Mouse (Mus musculus): ENCODE data around the gene Dcst2. TPM values are rescaled to one million over a fixed set of nuclear protein-coding genes. Genes with fewer than 3 reads are reported as not detected.

Dcst2 gene
- polyA plus RNA-seq, 1 experiment from 2014 or later, result 0.34 TPM

DNA sequence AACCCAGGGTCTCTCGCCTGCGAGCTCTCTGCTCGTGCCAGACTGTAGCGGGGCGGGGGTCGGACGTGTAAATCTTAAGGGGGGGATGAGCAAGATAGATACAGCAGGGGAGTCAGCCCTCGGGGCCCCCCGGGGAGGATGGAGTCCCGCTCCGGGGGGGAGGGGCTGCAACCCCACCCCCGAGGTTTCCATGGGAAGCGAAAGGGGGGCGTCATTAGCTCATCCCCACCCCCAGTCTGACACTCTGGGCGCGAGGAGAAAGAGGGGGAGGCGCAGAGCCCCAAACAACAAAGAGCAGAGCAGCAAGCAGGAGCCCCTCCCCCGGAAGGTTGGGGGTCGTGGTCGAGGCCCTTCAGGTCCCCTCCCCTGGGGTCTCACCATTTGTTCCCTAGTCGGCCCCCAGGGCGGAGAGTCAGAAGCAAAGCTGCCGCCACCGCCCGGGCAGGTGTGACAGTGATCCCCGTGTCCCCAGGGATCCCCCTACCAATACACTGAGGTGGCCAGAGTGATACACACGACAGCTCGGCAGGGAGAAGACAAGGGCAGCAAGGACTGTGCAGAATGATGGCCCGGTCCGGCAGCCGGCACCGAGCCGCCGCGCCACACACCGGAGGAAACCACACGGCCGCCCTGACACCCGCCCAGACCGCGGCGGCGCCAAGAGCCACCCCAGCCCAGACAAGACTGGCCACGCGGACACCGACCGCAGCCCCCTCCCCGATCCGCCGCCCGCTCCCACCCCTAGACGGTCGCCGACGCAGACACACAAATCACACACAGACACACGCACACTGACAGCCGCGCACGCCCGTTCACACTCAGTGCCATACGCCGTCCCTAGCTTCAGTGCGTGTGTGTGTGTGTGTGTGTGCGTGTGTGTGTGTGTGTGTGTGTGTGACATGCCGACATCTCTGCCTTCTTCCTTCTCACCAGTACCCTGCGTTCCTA is 40.3 kb upstream of the Dcst2 start:
- peak overlapping the region; percentile 66 for H3K4me3 ChIP-seq
- H3K27ac ChIP-seq (replicated peaks), result peak overlapping the region; percentile 91
- peak; percentile 27 for ATAC-seq (ENCODE audit: low FRiP score, low read depth)
- H3K9ac ChIP-seq, result peak overlapping the region; percentile 74
- H3K4me1 ChIP-seq (replicated peaks), result peaks cover 57% of the 10 kb centered on the region
- H3K4me2 ChIP-seq, result peak overlapping the region; percentile 86
- under 1% methylated on average over 59 of the region's 66 CpGs for WGBS
- peaks cover 4% of the 10 kb centered on the region; the same call in 1 of the 2 replicates for H3K27me3 ChIP-seq
- no peaks in the 10 kb centered on the region for H3K9me3 ChIP-seq
- no peaks in the 10 kb centered on the region for H3K36me3 ChIP-seq

DNA sequence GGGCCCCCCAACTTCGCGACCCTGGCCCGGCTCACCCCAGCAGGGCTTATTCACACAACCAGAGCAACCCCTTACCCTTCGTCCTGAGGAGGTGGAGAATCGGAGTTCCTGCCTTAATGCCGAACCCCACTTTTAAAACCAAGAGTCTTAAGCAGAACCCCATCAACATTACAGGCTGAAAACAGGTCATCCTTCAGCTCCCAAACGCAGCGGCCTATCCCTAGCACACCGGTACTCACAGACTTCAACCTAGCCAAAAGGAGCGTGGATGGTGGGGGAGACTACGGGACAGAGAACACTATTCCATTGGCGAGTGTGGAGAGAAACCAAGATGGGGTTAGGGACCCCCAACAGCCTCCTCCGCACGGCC is 39.7 kb upstream of the Dcst2 start:
- no peaks in the 10 kb centered on the region for H3K36me3 ChIP-seq
- WGBS, result 1% methylated on average over 14 of the region's 14 CpGs
- ATAC-seq (ENCODE audit: low FRiP score, low read depth), result no peak; the same call in 1 of the 2 replicates
- peak overlapping the region; percentile 86 for H3K4me2 ChIP-seq
- no peaks in the 10 kb centered on the region for H3K9me3 ChIP-seq
- H3K27ac ChIP-seq (replicated peaks), result peak overlapping the region; percentile 91
- peak overlapping the region; percentile 74 for H3K9ac ChIP-seq
- peak overlapping the region; percentile 66 for H3K4me3 ChIP-seq
- H3K27me3 ChIP-seq, result peaks cover 4% of the 10 kb centered on the region; the same call in 1 of the 2 replicates
- peaks cover 50% of the 10 kb centered on the region for H3K4me1 ChIP-seq (replicated peaks)

DNA sequence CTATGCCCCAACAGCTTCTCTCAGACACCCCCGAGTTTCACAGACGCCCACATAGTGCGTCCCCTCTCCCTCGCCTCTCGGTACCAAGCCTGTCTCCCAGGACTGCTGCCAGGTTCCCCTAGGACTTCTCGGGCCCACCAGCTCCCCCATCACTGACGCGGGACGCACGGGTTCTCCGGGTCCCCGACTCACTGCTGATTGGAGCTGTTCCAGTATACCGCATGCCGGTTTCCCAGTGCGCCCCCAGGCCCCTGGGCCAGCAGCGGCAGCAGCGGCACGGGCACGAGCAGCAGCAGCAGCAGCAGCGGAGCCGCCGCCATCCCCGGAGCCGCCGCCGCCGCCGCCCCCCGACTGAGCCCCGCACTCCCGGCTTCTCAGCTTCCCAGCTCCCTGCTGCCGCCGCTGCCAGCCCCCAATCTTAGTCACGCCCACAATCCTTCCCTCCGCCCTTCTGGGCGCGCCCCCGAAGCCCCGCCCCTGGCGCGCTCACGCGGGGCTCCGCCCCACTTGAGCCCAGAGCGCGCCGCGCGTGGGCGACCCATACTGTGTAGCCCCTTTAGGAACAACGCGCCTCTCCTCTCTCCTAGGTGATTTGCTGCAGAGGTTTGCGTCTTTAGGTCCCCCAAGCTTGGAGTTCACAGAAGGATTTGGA is 39.1 kb upstream of the Dcst2 start, which contains the start of gene Efna3:
Gene Efna3 (minus strand): TSS at position 452 of the 652 bp plus-strand sequence.
- H3K9ac ChIP-seq, result peak within 1 kb of the TSS; percentile 74
- under 1% methylated on average over 49 of the region's 53 CpGs for WGBS
- H3K36me3 ChIP-seq, result no peaks in the 10 kb centered on the region
- H3K27me3 ChIP-seq, result peaks cover 4% of the 10 kb centered on the region; the same call in 1 of the 2 replicates
- peaks cover 45% of the 10 kb centered on the region for H3K4me1 ChIP-seq (replicated peaks)
- no peaks in the 10 kb centered on the region for H3K9me3 ChIP-seq
- ATAC-seq (ENCODE audit: low FRiP score, low read depth), result peak; percentile 36
- H3K27ac ChIP-seq (replicated peaks), result peak within 1 kb of the TSS; percentile 91
- peak within 1 kb of the TSS; percentile 86 for H3K4me2 ChIP-seq
- peak within 1 kb of the TSS; percentile 66 for H3K4me3 ChIP-seq

- 94% methylated on average over 8 of the region's 8 CpGs for WGBS
- Histone ChIP-seq H3K27me3 (peaks cover 4% of the 10 kb centered on the region; the same call in 1 of the 2 replicates), H3K9me3 (no peaks in the 10 kb centered on the region), H3K9ac (no peak overlapping the region), H3K4me1 (replicated peaks) (peaks cover 23% of the 10 kb centered on the region), H3K27ac (replicated peaks) (no peak overlapping the region), H3K4me2 (no peak overlapping the region), H3K4me3 (no peak overlapping the region), H3K36me3 (no peaks in the 10 kb centered on the region)
- ATAC-seq (ENCODE audit: low FRiP score, low read depth), result no peak
These were observed 35.9 kb upstream of the Dcst2 start for GRCm38 (mm10) chr3:89325882-89326281.

- H3K4me1 ChIP-seq (replicated peaks), result peaks cover 28% of the 10 kb centered on the region
- H3K27ac ChIP-seq (replicated peaks), result no peak overlapping the region
- no peak overlapping the region for H3K4me2 ChIP-seq
- H3K4me3 ChIP-seq, result no peak overlapping the region
- no peaks in the 10 kb centered on the region for H3K9me3 ChIP-seq
- H3K9ac ChIP-seq, result no peak overlapping the region
- ATAC-seq (ENCODE audit: low FRiP score, low read depth), result no peak
- peaks cover 4% of the 10 kb centered on the region; the same call in 1 of the 2 replicates for H3K27me3 ChIP-seq
- 37% methylated on average over 9 of the region's 9 CpGs for WGBS
- no peaks in the 10 kb centered on the region for H3K36me3 ChIP-seq
These were observed 34.4 kb upstream of the Dcst2 start for GRCm38 (mm10) chr3:89327371-89327870.

GRCm38 (mm10) chr3:89328623-89329022 is 33.2 kb upstream of the Dcst2 start:
- Histone ChIP-seq H3K36me3 (no peaks in the 10 kb centered on the region), H3K9ac (no peak overlapping the region), H3K4me2 (no peak overlapping the region), H3K4me1 (replicated peaks) (peaks cover 33% of the 10 kb centered on the region), H3K9me3 (no peaks in the 10 kb centered on the region), H3K27ac (replicated peaks) (no peak overlapping the region), H3K4me3 (no peak overlapping the region), H3K27me3 (peaks cover 4% of the 10 kb centered on the region; the same call in 1 of the 2 replicates)
- WGBS, result 17% methylated on average over 4 of the region's 4 CpGs
- ATAC-seq (ENCODE audit: low FRiP score, low read depth), result no peak

GRCm38 (mm10) chr3:89330346-89330745 is 31.4 kb upstream of the Dcst2 start:
- Histone ChIP-seq H3K27me3 (no peaks in the 10 kb centered on the region), H3K9me3 (no peaks in the 10 kb centered on the region), H3K27ac (replicated peaks) (no peak overlapping the region), H3K4me2 (no peak overlapping the region), H3K36me3 (no peaks in the 10 kb centered on the region), H3K4me3 (no peak overlapping the region), H3K4me1 (replicated peaks) (peaks cover 33% of the 10 kb centered on the region), H3K9ac (no peak overlapping the region)
- 33% methylated on average over 3 of the region's 3 CpGs for WGBS
- peak; percentile 29; the same call in 1 of the 2 replicates for ATAC-seq (ENCODE audit: low FRiP score, low read depth)

DNA sequence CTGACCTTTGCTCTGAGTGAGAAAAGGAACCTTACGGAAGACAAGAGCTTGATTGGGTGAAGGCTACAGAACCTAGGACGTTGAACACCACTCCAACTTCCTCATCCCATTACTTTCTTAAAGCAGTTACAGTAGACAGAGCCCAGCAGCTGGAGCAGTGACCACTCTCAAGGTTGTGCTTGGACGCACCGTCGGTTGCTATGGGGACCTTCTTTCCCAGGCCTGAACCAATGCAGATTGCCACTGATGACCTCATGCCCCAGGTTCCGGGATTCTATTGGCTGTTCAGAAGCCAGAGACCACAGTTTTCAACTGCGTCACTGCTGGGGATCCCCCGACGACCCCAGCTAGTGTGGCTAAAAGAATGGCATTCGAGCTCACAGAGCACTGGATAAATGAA is 30.8 kb upstream of the Dcst2 start:
- Histone ChIP-seq H3K27ac (replicated peaks) (no peak overlapping the region), H3K4me1 (replicated peaks) (peaks cover 37% of the 10 kb centered on the region), H3K4me3 (no peak overlapping the region), H3K9me3 (no peaks in the 10 kb centered on the region), H3K4me2 (no peak overlapping the region), H3K36me3 (no peaks in the 10 kb centered on the region), H3K9ac (no peak overlapping the region), H3K27me3 (no peaks in the 10 kb centered on the region)
- 19% methylated on average over 10 of the region's 10 CpGs for WGBS
- ATAC-seq (ENCODE audit: low FRiP score, low read depth), result no peak

- H3K9me3 ChIP-seq, result no peaks in the 10 kb centered on the region
- no peak overlapping the region for H3K4me3 ChIP-seq
- no peaks in the 10 kb centered on the region for H3K27me3 ChIP-seq
- H3K36me3 ChIP-seq, result no peaks in the 10 kb centered on the region
- no peak overlapping the region for H3K9ac ChIP-seq
- H3K27ac ChIP-seq (replicated peaks), result no peak overlapping the region
- ATAC-seq (ENCODE audit: low FRiP score, low read depth), result no peak
- 70% methylated on average over 13 of the region's 13 CpGs for WGBS
- H3K4me1 ChIP-seq (replicated peaks), result peaks cover 43% of the 10 kb centered on the region
- no peak overlapping the region for H3K4me2 ChIP-seq
These were observed 30.2 kb upstream of the Dcst2 start for GRCm38 (mm10) chr3:89331561-89331960.

DNA sequence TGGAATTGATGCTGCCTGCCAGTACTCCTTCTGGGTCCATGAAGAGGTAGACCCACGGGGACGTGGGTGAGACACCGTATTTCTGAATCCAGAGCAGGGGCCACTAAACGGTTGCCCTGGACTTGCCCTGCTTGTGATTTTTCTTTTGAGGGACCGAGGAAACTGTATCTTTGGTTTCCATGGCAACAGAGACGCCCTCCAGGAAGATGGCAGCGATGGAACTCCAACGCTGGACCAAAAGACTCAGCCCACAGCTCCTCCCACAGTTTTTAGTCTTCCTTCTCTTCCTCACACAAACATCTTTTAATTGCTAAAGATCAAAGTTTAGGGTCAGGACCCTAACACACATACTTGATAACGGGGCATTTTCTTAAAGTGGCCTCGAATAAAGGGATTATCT is 29.8 kb upstream of the Dcst2 start:
- WGBS, result 33% methylated on average over 10 of the region's 10 CpGs
- H3K4me2 ChIP-seq, result 0 out of 2 replicates have a peak overlapping the region, but pooled peaks have one; percentile 7

DNA sequence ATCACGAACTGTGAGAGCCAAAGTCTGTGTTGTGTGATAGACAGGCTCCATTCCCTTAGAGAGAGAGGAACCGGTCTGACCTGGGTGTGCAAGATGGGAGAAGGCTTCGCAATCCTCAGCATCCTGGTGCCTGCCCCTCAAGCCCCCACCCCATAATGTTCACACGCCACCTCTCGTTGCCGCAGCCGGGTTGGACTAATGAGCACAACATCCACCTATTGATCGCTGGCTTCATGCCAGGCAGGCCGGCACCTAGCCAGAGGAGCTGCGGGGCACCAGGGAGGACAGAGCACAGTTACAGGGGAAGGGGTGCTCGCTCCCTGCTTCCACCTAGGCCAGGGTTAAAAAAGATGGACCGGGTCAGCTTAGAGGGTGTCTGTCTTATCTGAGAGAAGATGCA is 29.3 kb upstream of the Dcst2 start:
- Histone ChIP-seq H3K9ac (no peak overlapping the region), H3K9me3 (no peaks in the 10 kb centered on the region), H3K4me3 (no peak overlapping the region), H3K27me3 (no peaks in the 10 kb centered on the region), H3K4me2 (0 out of 2 replicates have a peak overlapping the region, but pooled peaks have one; percentile 7), H3K36me3 (no peaks in the 10 kb centered on the region), H3K27ac (replicated peaks) (peak overlapping the region; percentile 53), H3K4me1 (replicated peaks) (peaks cover 52% of the 10 kb centered on the region)
- WGBS, result 28% methylated on average over 12 of the region's 12 CpGs
- ATAC-seq (ENCODE audit: low FRiP score, low read depth), result no peak; the same call in 1 of the 2 replicates

More for the DNA sequence above, 29.8 kb upstream of the Dcst2 start:
- H3K27me3 ChIP-seq, result no peaks in the 10 kb centered on the region
- 0 out of 2 replicates have a peak overlapping the region, but pooled peaks have one; percentile 53 for H3K27ac ChIP-seq (replicated peaks)
- H3K9me3 ChIP-seq, result no peaks in the 10 kb centered on the region
- H3K9ac ChIP-seq, result no peak overlapping the region
- peaks cover 47% of the 10 kb centered on the region for H3K4me1 ChIP-seq (replicated peaks)
- no peak for ATAC-seq (ENCODE audit: low FRiP score, low read depth)
- H3K36me3 ChIP-seq, result no peaks in the 10 kb centered on the region
- no peak overlapping the region for H3K4me3 ChIP-seq
